Mouse (Mus musculus): Measurements from ENCODE around the gene Suox. TPM values are rescaled to one million over a fixed set of nuclear protein-coding genes. Genes with fewer than 3 reads are reported as not detected.
"Not testable (repeated sequence)": the region's sequence is repeated elsewhere in the genome, so short reads cannot be mapped to it uniquely, and the experiment has no call there.

Suox gene
- polyA plus RNA-seq, 1 experiment from 2014 or later = 13.1 TPM

DNA sequence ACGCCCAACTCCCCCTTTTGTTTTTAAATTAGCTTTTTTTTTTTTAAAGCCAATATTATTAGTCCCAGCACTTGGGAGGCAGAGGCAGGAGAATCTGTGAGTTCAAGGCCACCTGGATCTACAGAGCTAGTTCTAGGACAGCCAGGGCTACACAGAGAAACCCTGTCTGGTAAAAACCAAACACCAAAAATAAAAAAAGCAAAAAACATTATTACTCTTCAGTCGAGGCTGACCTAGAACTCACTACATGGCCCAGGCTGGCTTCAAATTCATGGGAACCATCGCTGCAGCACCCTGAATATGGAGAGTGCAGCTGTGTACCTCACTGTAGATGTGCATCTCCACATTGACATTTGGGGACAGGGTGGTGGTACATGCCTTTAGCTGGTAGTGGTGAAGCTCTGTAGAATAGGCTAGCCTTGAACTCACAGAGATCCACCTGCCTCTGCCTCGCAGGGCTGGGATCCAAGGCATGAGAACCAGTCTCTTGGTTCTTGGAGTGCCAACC, 50.7 kb downstream of the Suox start:
- H3K36me3 ChIP-seq (ENCODE audit: control insufficient read depth, insufficient read depth, low read length) = not testable (repeated sequence)

DNA sequence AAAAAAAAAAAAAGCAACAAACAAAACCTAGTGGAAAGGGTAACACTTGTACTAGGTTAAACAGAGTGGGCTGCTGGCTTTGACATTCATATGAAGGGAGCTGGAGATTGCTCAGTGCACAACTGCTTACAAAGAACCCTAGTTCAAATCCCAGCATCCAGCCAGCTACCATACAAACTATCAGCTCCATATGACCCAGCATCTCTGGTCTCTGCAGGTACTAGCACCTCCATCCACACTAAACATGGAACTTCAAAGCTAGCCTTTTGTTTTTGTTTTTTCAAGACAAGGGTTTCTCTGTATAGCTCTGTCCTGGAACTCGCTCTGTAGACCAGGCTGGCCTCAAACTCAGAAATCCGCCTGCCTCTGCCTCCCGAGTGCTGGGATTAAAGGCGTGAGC, 51.2 kb downstream of the Suox start:
- Histone ChIP-seq H3K36me3 (ENCODE audit: control insufficient read depth, insufficient read depth, low read length) (peaks cover 6% of the 10 kb centered on the region; the same call in 1 of the 2 replicates), H3K9ac (replicated peaks; ENCODE audit: low read depth, low read length) (no peak overlapping the region), H3K27ac (ENCODE audit: low read depth, low read length) (no peak overlapping the region), H3K9me3 (ENCODE audit: control insufficient read depth, low read length) (no peaks in the 10 kb centered on the region), H3K4me3 (ENCODE audit: low read depth, low read length) (no peak overlapping the region), H3K4me2 (ENCODE audit: low read depth, low read length) (no peak overlapping the region), H3K27me3 (ENCODE audit: control insufficient read depth, insufficient read depth, low read length) (no peaks in the 10 kb centered on the region), H3K4me1 (ENCODE audit: control insufficient read depth, insufficient read depth, low read length) (peaks cover 6% of the 10 kb centered on the region; the same call in 1 of the 2 replicates)
- ATAC-seq (ENCODE audit: low read depth) = no peak
- 85% methylated on average over 4 of the region's 4 CpGs for WGBS

More for the DNA sequence above, 50.7 kb downstream of the Suox start:
- H3K27ac ChIP-seq (ENCODE audit: low read depth, low read length); H3K9ac ChIP-seq (replicated peaks; ENCODE audit: low read depth, low read length); H3K27me3 ChIP-seq (ENCODE audit: control insufficient read depth, insufficient read depth, low read length); H3K4me2 ChIP-seq (ENCODE audit: low read depth, low read length); H3K4me1 ChIP-seq (ENCODE audit: control insufficient read depth, insufficient read depth, low read length); H3K9me3 ChIP-seq (ENCODE audit: control insufficient read depth, low read length); ATAC-seq (ENCODE audit: low read depth); H3K4me3 ChIP-seq (ENCODE audit: low read depth, low read length): not testable (repeated sequence)
- 89% methylated on average over 4 of the region's 4 CpGs for WGBS

DNA sequence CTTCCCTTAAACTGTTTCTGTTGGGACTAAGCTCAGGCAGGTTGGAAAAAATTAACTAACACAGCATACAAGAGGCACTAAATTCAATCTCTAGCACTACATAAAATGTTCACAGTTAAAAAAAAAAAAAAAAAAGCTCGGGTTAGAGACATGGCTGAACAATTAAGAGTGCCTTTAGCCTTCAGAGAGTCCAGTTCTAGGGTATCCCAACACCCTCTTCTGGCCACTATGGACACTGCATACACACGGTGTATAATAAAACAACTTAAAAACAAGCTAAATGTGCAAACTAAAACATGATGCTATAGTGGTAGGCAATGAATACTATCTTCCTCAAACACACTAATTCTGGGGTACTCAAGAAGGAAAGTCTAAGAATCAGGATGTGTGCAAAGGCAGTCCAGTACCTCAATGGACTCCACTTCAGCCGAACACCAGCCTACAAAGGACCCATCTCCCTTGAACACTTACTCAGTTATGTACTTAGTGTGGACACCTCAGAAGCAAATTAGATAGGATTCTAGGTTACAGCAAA, 51.8 kb downstream of the Suox start:
- H3K4me1 ChIP-seq (ENCODE audit: control insufficient read depth, insufficient read depth, low read length) = peaks cover 6% of the 10 kb centered on the region; the same call in 1 of the 2 replicates
- H3K27ac ChIP-seq (ENCODE audit: low read depth, low read length) = no peak overlapping the region
- H3K9me3 ChIP-seq (ENCODE audit: control insufficient read depth, low read length) = no peaks in the 10 kb centered on the region
- ATAC-seq (ENCODE audit: low read depth) = no peak
- H3K9ac ChIP-seq (replicated peaks; ENCODE audit: low read depth, low read length) = no peak overlapping the region
- 80% methylated on average over 3 of the region's 3 CpGs for WGBS
- H3K27me3 ChIP-seq (ENCODE audit: control insufficient read depth, insufficient read depth, low read length) = no peaks in the 10 kb centered on the region
- no peak overlapping the region for H3K4me2 ChIP-seq (ENCODE audit: low read depth, low read length)
- peaks cover 6% of the 10 kb centered on the region; the same call in 1 of the 2 replicates for H3K36me3 ChIP-seq (ENCODE audit: control insufficient read depth, insufficient read depth, low read length)
- no peak overlapping the region for H3K4me3 ChIP-seq (ENCODE audit: low read depth, low read length)

DNA sequence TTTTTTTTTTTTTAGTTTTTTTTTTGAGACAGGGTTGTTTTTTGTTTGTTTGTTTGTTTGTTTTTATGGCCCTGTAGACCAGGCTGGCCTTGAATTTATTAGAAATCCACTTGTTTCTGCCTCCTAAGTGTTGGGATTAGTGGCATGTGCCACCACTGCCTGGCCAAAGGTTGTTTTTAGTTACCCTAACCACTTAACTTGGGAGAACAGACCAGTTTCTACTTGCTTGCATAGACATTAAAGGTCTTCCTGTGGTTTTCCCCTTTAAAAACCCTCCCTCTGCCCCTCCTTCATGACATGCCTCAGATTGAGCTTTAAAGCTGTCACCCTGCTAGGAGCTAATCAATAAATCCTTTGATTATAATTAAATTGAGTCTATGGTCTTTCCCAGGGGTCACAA, 53.6 kb downstream of the Suox start:
- H3K9me3 ChIP-seq (ENCODE audit: control insufficient read depth, low read length) = no peaks in the 10 kb centered on the region
- no peak overlapping the region for H3K27ac ChIP-seq (ENCODE audit: low read depth, low read length)
- no peak overlapping the region for H3K9ac ChIP-seq (replicated peaks; ENCODE audit: low read depth, low read length)
- no peaks in the 10 kb centered on the region for H3K27me3 ChIP-seq (ENCODE audit: control insufficient read depth, insufficient read depth, low read length)
- peaks cover 3% of the 10 kb centered on the region; the same call in 1 of the 2 replicates for H3K4me1 ChIP-seq (ENCODE audit: control insufficient read depth, insufficient read depth, low read length)
- no peak for ATAC-seq (ENCODE audit: low read depth)
- peaks cover 6% of the 10 kb centered on the region; the same call in 1 of the 2 replicates for H3K36me3 ChIP-seq (ENCODE audit: control insufficient read depth, insufficient read depth, low read length)
- H3K4me3 ChIP-seq (ENCODE audit: low read depth, low read length) = no peak overlapping the region
- no peak overlapping the region for H3K4me2 ChIP-seq (ENCODE audit: low read depth, low read length)

Other genes with a start within 250 kb of the Suox start
- 179 and 205 TPM in 2 replicates for gene Smarcc2, start 214.8 kb downstream of the Suox start, polyA plus RNA-seq (2014; fragmentation: Nextera tagmentation; extraction: Ambion mirVana)
- 831 and 835 TPM in 2 replicates for gene Myl6, start 179.9 kb downstream of the Suox start, polyA plus RNA-seq (2014; fragmentation: Nextera tagmentation; extraction: Ambion mirVana)
- gene Myl6b, start 175.4 kb downstream of the Suox start, polyA plus RNA-seq (2014; fragmentation: Nextera tagmentation; extraction: Ambion mirVana) = 6.4 and 8.9 TPM in 2 replicates
- 10.0 and 25.9 TPM in 2 replicates for gene Esyt1, start 148.2 kb downstream of the Suox start, polyA plus RNA-seq (2014; fragmentation: Nextera tagmentation; extraction: Ambion mirVana)
- 11.7 and 18.1 TPM in 2 replicates for gene Zc3h10, start 126.3 kb downstream of the Suox start, polyA plus RNA-seq (2014; fragmentation: Nextera tagmentation; extraction: Ambion mirVana)
- 2,344 and 2,479 TPM in 2 replicates for gene Rpl41, start 124.8 kb downstream of the Suox start, polyA plus RNA-seq (2014; fragmentation: Nextera tagmentation; extraction: Ambion mirVana)
- gene Pa2g4, start 108.1 kb downstream of the Suox start, polyA plus RNA-seq (2014; fragmentation: Nextera tagmentation; extraction: Ambion mirVana) = 127 and 132 TPM in 2 replicates
- 1.4 and 6.0 TPM in 2 replicates for gene Erbb3, start 84.4 kb downstream of the Suox start, polyA plus RNA-seq (2014; fragmentation: Nextera tagmentation; extraction: Ambion mirVana)
- 454 and 493 TPM in 2 replicates for gene Rps26, start 47.3 kb downstream of the Suox start, polyA plus RNA-seq (2014; fragmentation: Nextera tagmentation; extraction: Ambion mirVana)
- gene Ikzf4, start 28.1 kb downstream of the Suox start, polyA plus RNA-seq (2014; fragmentation: Nextera tagmentation; extraction: Ambion mirVana) = 20.3 and 22.9 TPM in 2 replicates
- 87.4 and 98.6 TPM in 2 replicates for gene Rab5b, start 22.2 kb upstream of the Suox start, polyA plus RNA-seq (2014; fragmentation: Nextera tagmentation; extraction: Ambion mirVana)
- gene Pmel, start 30.1 kb upstream of the Suox start, polyA plus RNA-seq (2014; fragmentation: Nextera tagmentation; extraction: Ambion mirVana) = 0.63 and 0.99 TPM in 2 replicates
- gene Cdk2, start 31.0 kb upstream of the Suox start, polyA plus RNA-seq (2014; fragmentation: Nextera tagmentation; extraction: Ambion mirVana) = 8.6 and 15.9 TPM in 2 replicates
- 7.8 and 9.2 TPM in 2 replicates for gene Dgka, start 70.8 kb upstream of the Suox start, polyA plus RNA-seq (2014; fragmentation: Nextera tagmentation; extraction: Ambion mirVana)
- gene Pym1, start 73.8 kb upstream of the Suox start, polyA plus RNA-seq (2014; fragmentation: Nextera tagmentation; extraction: Ambion mirVana) = 36.0 and 41.9 TPM in 2 replicates
- gene Mmp19, start 116.8 kb upstream of the Suox start, polyA plus RNA-seq (2014; fragmentation: Nextera tagmentation; extraction: Ambion mirVana) = 0.70 and 0.71 TPM in 2 replicates
- 35.6 and 42.1 TPM in 2 replicates for gene Dnajc14, start 130.0 kb upstream of the Suox start, polyA plus RNA-seq (2014; fragmentation: Nextera tagmentation; extraction: Ambion mirVana)
- gene Tmem198b, start 130.3 kb upstream of the Suox start, polyA plus RNA-seq (2014; fragmentation: Nextera tagmentation; extraction: Ambion mirVana) = 13.9 and 16.6 TPM in 2 replicates
- 146 and 168 TPM in 2 replicates for gene Sarnp, start 143.3 kb upstream of the Suox start, polyA plus RNA-seq (2014; fragmentation: Nextera tagmentation; extraction: Ambion mirVana)
- 21.2 and 21.9 TPM in 2 replicates for gene Ormdl2, start 147.6 kb upstream of the Suox start, polyA plus RNA-seq (2014; fragmentation: Nextera tagmentation; extraction: Ambion mirVana)
- gene Gdf11, start 217.6 kb upstream of the Suox start, polyA plus RNA-seq (2014; fragmentation: Nextera tagmentation; extraction: Ambion mirVana) = 8.2 and 8.6 TPM in 2 replicates
- gene Cd63, start 226.9 kb upstream of the Suox start, polyA plus RNA-seq (2014; fragmentation: Nextera tagmentation; extraction: Ambion mirVana) = 146 and 210 TPM in 2 replicates
- gene Rdh5, start 248.8 kb upstream of the Suox start, polyA plus RNA-seq (2014; fragmentation: Nextera tagmentation; extraction: Ambion mirVana) = 18.4 and 19.7 TPM in 2 replicates
- gene Bloc1s1, start 250.0 kb upstream of the Suox start, polyA plus RNA-seq (2014; fragmentation: Nextera tagmentation; extraction: Ambion mirVana) = 258 and 280 TPM in 2 replicates

All from neural tube, embryonic 14.5 days (tissue).